Mouse (Mus musculus): ENCODE measurements around the gene Glis1. TPM values are rescaled to one million over a fixed set of nuclear protein-coding genes. Genes with fewer than 3 reads are reported as not detected.

Gene Glis1
- total RNA-seq, 2 experiments from 2014 or later, result 0.15 to 0.25 TPM

DNA sequence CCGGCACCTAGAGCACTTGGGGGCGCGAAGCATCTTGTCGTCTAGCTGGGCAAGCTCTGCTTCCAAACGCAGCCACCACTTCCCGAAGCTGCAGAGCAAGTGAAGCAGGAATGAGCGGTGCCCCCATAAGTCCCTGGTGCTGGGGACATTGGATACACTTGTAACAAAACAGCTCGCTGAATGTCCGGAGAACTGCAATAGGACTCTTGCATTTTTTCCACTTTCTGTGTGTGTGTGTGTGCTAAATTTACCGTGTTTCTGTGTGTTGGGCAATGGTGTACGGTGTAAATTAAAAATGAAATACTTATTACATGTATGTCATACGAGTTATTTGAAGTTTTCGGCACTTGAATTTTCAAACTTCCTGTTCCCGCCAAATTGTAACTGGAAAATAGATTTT is 249.7 kb downstream of the Glis1 start, which contains the start of gene Dmrtb1:
Gene Dmrtb1 (minus strand): TSS at position 101 of the 400 bp plus-strand sequence.
- DNase-seq, result no peak

Small RNA genes lying within 50 kb of the gene (microRNA-seq; reads per million reads assigned to microRNA genes)
- 0 reads per million in 2 experiments for gene Gm24804

Other genes starting within 250 kb of the Glis1 start
- under 1 TPM in 1 of 2 experiments, not detected in 1; 0.44 TPM for gene Ldlrad1, start 225.4 kb upstream of the Glis1 start, total RNA-seq (2021)
- 10 to 100 TPM in 1 of 2 experiments, 1 to 10 TPM in 1; 10.0 to 10.2 TPM for gene Lrrc42, start 181.1 kb upstream of the Glis1 start, total RNA-seq (2021)
- 10 to 100 TPM in 1 of 2 experiments, 1 to 10 TPM in 1; 9.8 to 13.6 TPM for gene Hspb11, start 181.0 kb upstream of the Glis1 start, total RNA-seq (2021)
- not detected for gene Dio1, start 127.4 kb upstream of the Glis1 start, total RNA-seq (2021)
- 10 to 100 TPM; 17.3 to 18.6 TPM for gene Yipf1, start 120.2 kb upstream of the Glis1 start, total RNA-seq (2021)
- 10 to 100 TPM; 10.5 to 12.6 TPM for gene Ndc1, start 66.8 kb upstream of the Glis1 start, total RNA-seq (2021)
- not detected for gene Dmrtb1, start 249.6 kb downstream of the Glis1 start, total RNA-seq (2021)